Mouse (Mus musculus): Measurements from ENCODE around the gene Nrtn. TPM values are rescaled to one million over a fixed set of nuclear protein-coding genes. Genes with fewer than 3 reads are reported as not detected.

Gene Nrtn
- polyA plus RNA-seq, 1 experiment from 2014 or later, result 32.4 TPM

GRCm38 (mm10) chr17:56715360-56715759 lies 42.0 kb downstream of the Nrtn start:
- Histone ChIP-seq H3K27ac (replicated peaks) (no peak overlapping the region), H3K4me2 (replicated peaks; ENCODE audit: low read depth) (no peak overlapping the region; the same call in 1 of the 2 replicates), H3K4me1 (replicated peaks; ENCODE audit: control insufficient read depth, insufficient read depth) (peaks cover 5% of the 10 kb centered on the region; the same call in 1 of the 2 replicates), H3K36me3 (ENCODE audit: control insufficient read depth, insufficient read depth, low read length) (peaks cover 7% of the 10 kb centered on the region; the same call in 1 of the 2 replicates), H3K9me3 (ENCODE audit: control insufficient read depth, low read length) (no peaks in the 10 kb centered on the region), H3K4me3 (ENCODE audit: low read depth, low read length) (no peak overlapping the region), H3K9ac (ENCODE audit: low read length) (no peak overlapping the region; the same call in 1 of the 2 replicates), H3K27me3 (ENCODE audit: control insufficient read depth, insufficient read depth, low read length) (no peaks in the 10 kb centered on the region)
- WGBS, result 60% methylated on average over 11 of the region's 11 CpGs
- no peak for TF ChIP-seq EP300 (optimal IDR thresholded peaks at IDR 0.05)
- TF ChIP-seq CTCF (IDR thresholded peaks at IDR 0.05; ENCODE audit: low read depth), result no peak
- DNase-seq (ENCODE audit: low spot score), result no peak
- ATAC-seq (ENCODE audit: low FRiP score, low TSS enrichment), result no peak

- 74% methylated on average over 3 of the region's 3 CpGs for WGBS
- Histone ChIP-seq H3K4me1 (replicated peaks; ENCODE audit: control insufficient read depth, insufficient read depth) (no peaks in the 10 kb centered on the region), H3K36me3 (ENCODE audit: control insufficient read depth, insufficient read depth, low read length) (peaks cover 50% of the 10 kb centered on the region), H3K27me3 (ENCODE audit: control insufficient read depth, insufficient read depth, low read length) (no peaks in the 10 kb centered on the region), H3K27ac (replicated peaks) (no peak overlapping the region), H3K9ac (ENCODE audit: low read length) (no peak overlapping the region), H3K4me2 (replicated peaks; ENCODE audit: low read depth) (no peak overlapping the region), H3K9me3 (ENCODE audit: control insufficient read depth, low read length) (no peaks in the 10 kb centered on the region), H3K4me3 (ENCODE audit: low read depth, low read length) (no peak overlapping the region)
- DNase-seq (ENCODE audit: low spot score) (no peak), ATAC-seq (ENCODE audit: low FRiP score, low TSS enrichment) (no peak)
- TF ChIP-seq CTCF (IDR thresholded peaks at IDR 0.05; ENCODE audit: low read depth) (no peak), EP300 (optimal IDR thresholded peaks at IDR 0.05) (no peak)
These were observed 47.6 kb downstream of the Nrtn start for GRCm38 (mm10) chr17:56709708-56710107.

GRCm38 (mm10) chr17:56708692-56709091 lies 48.6 kb downstream of the Nrtn start:
- H3K4me2 ChIP-seq (replicated peaks; ENCODE audit: low read depth), result no peak overlapping the region
- H3K27me3 ChIP-seq (ENCODE audit: control insufficient read depth, insufficient read depth, low read length), result no peaks in the 10 kb centered on the region
- no peak overlapping the region for H3K4me3 ChIP-seq (ENCODE audit: low read depth, low read length)
- no peaks in the 10 kb centered on the region for H3K4me1 ChIP-seq (replicated peaks; ENCODE audit: control insufficient read depth, insufficient read depth)
- no peaks in the 10 kb centered on the region for H3K9me3 ChIP-seq (ENCODE audit: control insufficient read depth, low read length)
- H3K27ac ChIP-seq (replicated peaks), result no peak overlapping the region
- no peak for ATAC-seq (ENCODE audit: low FRiP score, low TSS enrichment)
- TF ChIP-seq EP300 (optimal IDR thresholded peaks at IDR 0.05), result no peak
- TF ChIP-seq CTCF (IDR thresholded peaks at IDR 0.05; ENCODE audit: low read depth), result no peak
- peaks cover 54% of the 10 kb centered on the region for H3K36me3 ChIP-seq (ENCODE audit: control insufficient read depth, insufficient read depth, low read length)
- no peak for DNase-seq (ENCODE audit: low spot score)
- WGBS, result 78% methylated on average over 4 of the region's 4 CpGs
- H3K9ac ChIP-seq (ENCODE audit: low read length), result no peak overlapping the region

GRCm38 (mm10) chr17:56706515-56706914 lies 50.8 kb downstream of the Nrtn start:
- no peaks in the 10 kb centered on the region for H3K9me3 ChIP-seq (ENCODE audit: control insufficient read depth, low read length)
- no peak overlapping the region for H3K4me3 ChIP-seq (ENCODE audit: low read depth, low read length)
- H3K9ac ChIP-seq (ENCODE audit: low read length), result no peak overlapping the region
- H3K27me3 ChIP-seq (ENCODE audit: control insufficient read depth, insufficient read depth, low read length), result no peaks in the 10 kb centered on the region
- ATAC-seq (ENCODE audit: low FRiP score, low TSS enrichment), result no peak
- 95% methylated on average over 1 of the region's 1 CpGs for WGBS
- peaks cover 67% of the 10 kb centered on the region for H3K36me3 ChIP-seq (ENCODE audit: control insufficient read depth, insufficient read depth, low read length)
- no peaks in the 10 kb centered on the region for H3K4me1 ChIP-seq (replicated peaks; ENCODE audit: control insufficient read depth, insufficient read depth)
- H3K4me2 ChIP-seq (replicated peaks; ENCODE audit: low read depth), result no peak overlapping the region
- DNase-seq (ENCODE audit: low spot score), result no peak
- H3K27ac ChIP-seq (replicated peaks), result no peak overlapping the region
- TF ChIP-seq EP300 (optimal IDR thresholded peaks at IDR 0.05) (no peak), CTCF (IDR thresholded peaks at IDR 0.05; ENCODE audit: low read depth) (no peak)

GRCm38 (mm10) chr17:56703038-56703437 lies 54.3 kb downstream of the Nrtn start:
- Histone ChIP-seq H3K4me1 (replicated peaks; ENCODE audit: control insufficient read depth, insufficient read depth) (no peaks in the 10 kb centered on the region), H3K9me3 (ENCODE audit: control insufficient read depth, low read length) (no peaks in the 10 kb centered on the region), H3K27me3 (ENCODE audit: control insufficient read depth, insufficient read depth, low read length) (no peaks in the 10 kb centered on the region), H3K4me3 (ENCODE audit: low read depth, low read length) (no peak overlapping the region), H3K4me2 (replicated peaks; ENCODE audit: low read depth) (no peak overlapping the region), H3K27ac (replicated peaks) (no peak overlapping the region), H3K36me3 (ENCODE audit: control insufficient read depth, insufficient read depth, low read length) (peaks cover 70% of the 10 kb centered on the region), H3K9ac (ENCODE audit: low read length) (no peak overlapping the region)
- DNase-seq (ENCODE audit: low spot score), result no peak
- ATAC-seq (ENCODE audit: low FRiP score, low TSS enrichment), result no peak
- WGBS, result 86% methylated on average over 4 of the region's 4 CpGs
- TF ChIP-seq EP300 (optimal IDR thresholded peaks at IDR 0.05) (no peak), CTCF (IDR thresholded peaks at IDR 0.05; ENCODE audit: low read depth) (no peak)

Other genes starting within 250 kb of the Nrtn start
- gene Znrf4, start 245.1 kb downstream of the Nrtn start, polyA plus RNA-seq (2015; fragmentation: Nextera tagmentation; extraction: Ambion mirVana), result not detected in 2 replicates
- gene Gm20219, start 203.1 kb downstream of the Nrtn start, polyA plus RNA-seq (2015; fragmentation: Nextera tagmentation; extraction: Ambion mirVana), result 15.9 and 19.2 TPM in 2 replicates
- gene Safb2, start 172.9 kb downstream of the Nrtn start, polyA plus RNA-seq (2015; fragmentation: Nextera tagmentation; extraction: Ambion mirVana), result 25.4 and 28.8 TPM in 2 replicates
- gene Safb, start 172.7 kb downstream of the Nrtn start, polyA plus RNA-seq (2015; fragmentation: Nextera tagmentation; extraction: Ambion mirVana), result 34.7 and 38.6 TPM in 2 replicates
- gene 2410015M20Rik, start 147.8 kb downstream of the Nrtn start, polyA plus RNA-seq (2015; fragmentation: Nextera tagmentation; extraction: Ambion mirVana), result 327 and 335 TPM in 2 replicates
- 2,079 and 2,215 TPM in 2 replicates for gene Rpl36, start 144.1 kb downstream of the Nrtn start, polyA plus RNA-seq (2015; fragmentation: Nextera tagmentation; extraction: Ambion mirVana)
- gene Lonp1, start 130.6 kb downstream of the Nrtn start, polyA plus RNA-seq (2015; fragmentation: Nextera tagmentation; extraction: Ambion mirVana), result 25.8 and 27.5 TPM in 2 replicates
- 0.10 and 0.18 TPM in 2 replicates for gene Catsperd, start 129.4 kb downstream of the Nrtn start, polyA plus RNA-seq (2015; fragmentation: Nextera tagmentation; extraction: Ambion mirVana)
- gene Ranbp3, start 84.2 kb downstream of the Nrtn start, polyA plus RNA-seq (2015; fragmentation: Nextera tagmentation; extraction: Ambion mirVana), result 34.5 and 35.4 TPM in 2 replicates
- 584 and 595 TPM in 2 replicates for gene Ndufa11, start 39.8 kb downstream of the Nrtn start, polyA plus RNA-seq (2015; fragmentation: Nextera tagmentation; extraction: Ambion mirVana)
- 19.0 and 22.8 TPM in 2 replicates for gene Vmac, start 39.5 kb downstream of the Nrtn start, polyA plus RNA-seq (2015; fragmentation: Nextera tagmentation; extraction: Ambion mirVana)
- gene Dus3l, start 7.2 kb upstream of the Nrtn start, polyA plus RNA-seq (2015; fragmentation: Nextera tagmentation; extraction: Ambion mirVana), result 22.9 and 24.4 TPM in 2 replicates
- gene Prr22, start 12.7 kb upstream of the Nrtn start, polyA plus RNA-seq (2015; fragmentation: Nextera tagmentation; extraction: Ambion mirVana), result 0.38 and 0.65 TPM in 2 replicates
- 3.2 and 3.3 TPM in 2 replicates for gene Rfx2, start 73.5 kb upstream of the Nrtn start, polyA plus RNA-seq (2015; fragmentation: Nextera tagmentation; extraction: Ambion mirVana)
- 0.04 TPM in 1 of 2 replicates, not detected in the other for gene Acsbg2, start 116.9 kb upstream of the Nrtn start, polyA plus RNA-seq (2015; fragmentation: Nextera tagmentation; extraction: Ambion mirVana)
- gene 1700061G19Rik, start 117.9 kb upstream of the Nrtn start, polyA plus RNA-seq (2015; fragmentation: Nextera tagmentation; extraction: Ambion mirVana), result 1.0 and 1.4 TPM in 2 replicates
- gene Mllt1, start 177.9 kb upstream of the Nrtn start, polyA plus RNA-seq (2015; fragmentation: Nextera tagmentation; extraction: Ambion mirVana), result 13.7 and 15.3 TPM in 2 replicates
- 13.5 and 15.8 TPM in 2 replicates for gene Acer1, start 224.6 kb upstream of the Nrtn start, polyA plus RNA-seq (2015; fragmentation: Nextera tagmentation; extraction: Ambion mirVana)
- 87.0 and 88.6 TPM in 2 replicates for gene Clpp, start 232.8 kb upstream of the Nrtn start, polyA plus RNA-seq (2015; fragmentation: Nextera tagmentation; extraction: Ambion mirVana)
- gene Alkbh7, start 239.8 kb upstream of the Nrtn start, polyA plus RNA-seq (2015; fragmentation: Nextera tagmentation; extraction: Ambion mirVana), result 28.7 and 32.5 TPM in 2 replicates
- gene Pspn, start 242.5 kb upstream of the Nrtn start, polyA plus RNA-seq (2015; fragmentation: Nextera tagmentation; extraction: Ambion mirVana), result not detected in 2 replicates